Mouse (Mus musculus): ENCODE data around the gene Ctnnal1.

The Ctnnal1 gene

DNA sequence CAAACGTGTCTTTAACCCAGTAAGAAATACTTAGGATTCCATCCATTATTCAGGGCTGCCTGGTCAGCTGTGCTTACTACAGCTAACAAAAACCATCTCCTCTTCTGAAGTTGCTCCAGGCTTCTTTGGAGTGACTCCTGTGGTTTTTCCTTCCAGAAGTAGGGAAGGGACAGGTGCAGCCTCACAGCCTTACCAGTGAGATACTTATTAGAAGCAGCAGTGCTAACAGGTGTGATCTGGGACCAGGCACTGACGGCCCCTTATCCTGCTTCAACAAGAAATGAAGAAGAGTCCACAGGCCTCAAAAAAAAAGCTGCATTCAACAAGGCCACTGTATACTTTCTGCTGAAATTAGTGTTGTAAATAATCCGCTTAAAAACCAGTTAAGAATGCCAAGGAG lies 53.3 kb downstream of the Ctnnal1 start:
- no peak for DNase-seq (ENCODE audit: extremely low read depth, insufficient read length, low spot score)

DNA sequence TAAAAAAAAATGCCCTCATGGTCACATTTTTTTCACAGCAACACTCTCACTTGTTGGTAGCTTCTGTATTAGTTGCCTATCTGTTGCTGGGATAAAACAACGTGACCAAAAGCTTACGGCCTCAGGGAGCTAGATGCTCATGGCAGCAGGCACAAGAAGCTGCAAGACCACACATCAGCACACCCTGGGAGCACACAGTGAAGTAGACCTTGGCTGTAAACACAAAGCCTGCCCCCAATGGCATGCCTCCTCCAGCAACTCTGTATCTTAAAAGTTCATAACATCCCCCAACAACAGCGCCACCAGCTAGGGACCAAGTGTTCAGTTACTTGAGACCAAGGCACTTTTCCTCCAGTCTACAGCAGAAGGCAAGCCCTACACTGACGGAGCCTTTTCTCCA lies 55.9 kb downstream of the Ctnnal1 start:
- DNase-seq (ENCODE audit: extremely low read depth, insufficient read length, low spot score), result no peak

DNA sequence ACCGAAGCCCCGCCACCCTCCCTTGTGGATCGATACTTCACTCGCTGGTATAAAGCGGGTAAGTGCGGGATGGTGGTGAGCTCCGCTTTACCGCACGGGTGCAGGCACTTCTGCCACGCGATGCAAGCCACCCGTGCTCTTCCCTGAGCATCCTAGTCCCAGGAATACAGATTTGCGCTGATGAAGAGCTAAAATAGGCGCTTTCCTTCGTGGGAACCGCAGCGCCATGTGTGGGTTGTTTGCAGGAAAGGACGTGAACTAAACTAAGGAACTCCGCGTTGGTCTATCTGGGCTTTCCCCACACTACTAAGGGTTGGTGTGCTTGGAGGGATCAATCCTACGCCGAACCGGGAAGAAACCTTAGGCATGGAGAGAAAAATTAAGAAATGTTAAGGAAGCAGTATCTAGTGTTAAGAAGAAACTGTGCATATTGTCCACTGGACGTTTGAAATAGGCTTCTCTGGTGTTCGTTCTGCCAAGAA lies 62.3 kb downstream of the Ctnnal1 start:
- no peak for DNase-seq (ENCODE audit: extremely low read depth, insufficient read length, low spot score)

DNA sequence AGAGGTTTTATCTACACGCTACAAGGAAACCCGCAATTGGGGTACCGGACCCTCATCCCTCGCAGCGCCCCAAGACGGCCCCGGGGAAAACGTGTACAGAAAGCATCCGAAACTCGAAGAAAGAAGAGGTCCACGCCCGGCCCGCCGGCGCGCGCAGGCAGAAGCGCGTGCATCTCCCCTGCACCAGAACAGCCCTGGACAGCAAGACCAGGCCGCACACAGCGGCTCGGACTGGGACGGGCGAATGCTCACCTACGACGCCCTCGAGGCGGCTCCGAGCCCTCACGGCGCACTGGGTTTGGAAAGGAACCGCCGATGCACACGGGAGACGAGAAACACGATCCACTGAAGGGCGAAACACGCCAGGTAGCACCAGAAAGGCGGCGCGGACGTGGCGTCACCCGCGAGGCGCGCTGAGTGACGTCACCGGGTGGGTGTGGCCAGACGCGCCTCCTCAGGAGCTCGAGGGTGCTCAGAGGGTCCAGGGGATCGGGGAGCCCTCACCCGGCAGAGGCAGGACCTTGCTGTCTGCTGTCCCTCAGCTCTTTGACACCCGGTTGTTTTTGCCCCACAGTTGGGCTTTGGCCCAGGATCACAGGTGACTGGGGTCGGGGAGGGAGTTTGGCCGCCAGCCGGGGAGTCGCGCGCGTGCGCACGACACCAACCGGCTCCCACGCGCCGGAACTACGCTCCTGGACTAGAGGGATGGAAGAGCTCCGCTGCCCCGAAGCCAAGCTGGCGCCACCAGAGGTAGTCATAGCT lies 62.9 kb downstream of the Ctnnal1 start, which contains the start of the genes Elp1 and Fam206a:
Elp1 (minus strand) TSS at position 425 of the 762 bp plus-strand sequence.
Fam206a (plus strand) TSS at position 439 of the 762 bp plus-strand sequence.
- DNase-seq (ENCODE audit: extremely low read depth, insufficient read length, low spot score), result peak; percentile 98

DNA sequence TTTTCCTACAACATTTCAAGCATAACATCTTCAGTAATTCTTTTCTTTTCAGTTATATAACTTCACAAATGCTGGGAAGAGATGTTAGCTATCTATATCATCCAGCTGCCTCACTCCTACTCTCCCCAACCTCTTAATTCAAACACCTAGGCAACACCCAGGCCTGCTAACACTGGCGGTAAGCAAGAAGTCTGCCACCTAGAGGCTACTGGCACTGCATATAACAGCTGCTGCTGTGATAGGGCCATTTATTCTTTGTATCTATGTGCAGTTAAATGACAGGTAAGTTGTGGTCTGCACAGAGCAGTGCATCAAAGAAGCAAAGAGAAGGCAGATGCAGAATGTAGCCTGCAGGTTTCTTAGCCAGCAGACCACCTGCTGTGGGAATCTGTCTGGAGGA lies 73.6 kb downstream of the Ctnnal1 start:
- DNase-seq (ENCODE audit: extremely low read depth, insufficient read length, low spot score), result no peak

DNA sequence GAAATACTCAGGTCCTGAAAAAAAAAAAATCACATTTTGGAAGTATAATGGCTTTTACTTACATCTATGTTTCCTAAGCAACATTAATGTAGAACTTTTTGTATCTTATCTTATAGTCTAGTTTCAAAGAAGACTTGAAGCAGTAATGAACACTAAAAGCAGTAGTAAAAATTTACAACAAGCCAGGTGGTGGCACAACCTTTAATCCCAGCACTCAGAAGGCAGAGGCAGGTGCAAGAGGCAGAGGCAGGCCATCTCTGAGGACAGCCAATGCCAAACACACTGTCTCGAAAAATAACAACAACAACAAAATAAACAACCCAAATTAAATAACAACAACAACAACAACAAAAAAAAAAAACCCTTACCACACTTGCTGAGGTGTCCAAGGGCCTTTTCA lies 93.9 kb downstream of the Ctnnal1 start:
- no peak for DNase-seq (ENCODE audit: extremely low read depth, insufficient read length, low spot score)

DNA sequence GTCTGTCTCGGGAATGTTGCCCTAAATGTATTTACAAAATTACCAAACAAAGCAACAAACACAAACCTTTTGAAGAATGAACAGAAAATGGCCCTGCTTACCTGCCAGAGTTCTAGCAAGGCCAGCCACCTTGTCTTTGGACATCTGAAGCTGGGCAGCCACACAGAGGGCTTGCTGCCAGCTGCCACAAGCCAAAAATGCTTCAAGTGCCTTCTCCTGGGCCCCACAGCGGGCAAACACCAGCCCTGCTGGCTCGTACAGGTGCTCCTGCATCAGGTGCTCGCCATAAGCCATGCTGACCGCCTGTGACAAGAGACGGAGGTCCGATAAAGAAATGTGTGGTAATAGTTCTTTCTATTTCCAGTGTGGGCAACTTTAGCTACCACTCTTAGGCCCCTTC lies 96.1 kb downstream of the Ctnnal1 start:
- DNase-seq (ENCODE audit: extremely low read depth, insufficient read length, low spot score), result no peak

DNA sequence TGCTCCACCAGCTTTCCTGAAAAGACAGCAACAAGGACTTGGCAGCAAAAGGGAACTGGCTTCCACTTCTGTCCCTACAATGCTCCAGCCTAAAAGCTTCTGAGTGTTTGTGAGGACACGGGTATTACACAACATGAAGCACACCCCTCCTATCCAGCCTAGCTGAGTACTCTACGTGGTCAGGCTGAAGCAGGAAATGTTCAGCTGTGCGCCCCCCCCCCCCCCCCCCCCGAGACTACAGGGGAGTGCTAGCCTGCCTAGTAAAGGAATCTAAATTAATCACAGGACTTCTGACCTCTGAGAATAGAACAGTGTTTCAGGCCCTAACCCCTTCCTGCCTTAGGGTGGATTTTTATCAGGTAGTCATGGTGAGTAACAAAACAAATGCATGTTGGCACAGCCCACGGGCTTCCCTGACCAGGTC lies 97.1 kb downstream of the Ctnnal1 start:
- no peak for DNase-seq (ENCODE audit: extremely low read depth, insufficient read length, low spot score)

Data from 3134 (cell line).